Mouse (Mus musculus): ENCODE data around the gene Itgb1bp2. TPM values are rescaled to one million over a fixed set of nuclear protein-coding genes. Genes with fewer than 3 reads are reported as not detected.

The Itgb1bp2 gene
- polyA plus RNA-seq (2014; fragmentation: Nextera tagmentation; extraction: Ambion mirVana): 6.0 and 7.2 TPM in 2 replicates

GRCm38 (mm10) chrX:101448886-101449475, at the start of gene Itgb1bp2:
Gene Itgb1bp2, plus strand, starts transcription at chrX:101449088.
- ATAC-seq (ENCODE audit: insufficient read depth, low FRiP score, low TSS enrichment) (no peak), DNase-seq (ENCODE audit: low spot score) (no peak)
- WGBS: 71% methylated on average over 4 of the region's 4 CpGs
- Histone ChIP-seq H3K4me1 (ENCODE audit: control insufficient read depth, insufficient read depth, low read length) (no peaks in the 10 kb centered on the region), H3K36me3 (ENCODE audit: control insufficient read depth, insufficient read depth, low read length) (peaks cover 4% of the 10 kb centered on the region; the same call in 1 of the 2 replicates), H3K4me2 (ENCODE audit: low read depth) (no peak within 1 kb of the TSS), H3K27me3 (ENCODE audit: control insufficient read depth, insufficient read depth, low read length) (no peaks in the 10 kb centered on the region), H3K27ac (ENCODE audit: low read depth, low read length) (no peak within 1 kb of the TSS), H3K4me3 (ENCODE audit: low read depth, low read length) (no peak within 1 kb of the TSS), H3K9me3 (ENCODE audit: control insufficient read depth, low read length) (no peaks in the 10 kb centered on the region), H3K9ac (ENCODE audit: low read length) (no peak within 1 kb of the TSS)

- 26% methylated on average over 29 of the region's 36 CpGs for WGBS
- peak overlapping the region; percentile 52 for H3K4me2 ChIP-seq (ENCODE audit: low read depth)
- ATAC-seq (ENCODE audit: insufficient read depth, low FRiP score, low TSS enrichment) (no peak; the same call in 1 of the 2 replicates), DNase-seq (ENCODE audit: low spot score) (peak; percentile 39)
- H3K4me1 ChIP-seq (ENCODE audit: control insufficient read depth, insufficient read depth, low read length): no peaks in the 10 kb centered on the region
- peak overlapping the region; percentile 60 for H3K9ac ChIP-seq (ENCODE audit: low read length)
- H3K27ac ChIP-seq (ENCODE audit: low read depth, low read length): no peak overlapping the region
- H3K4me3 ChIP-seq (ENCODE audit: low read depth, low read length): peak overlapping the region; percentile 52
- H3K27me3 ChIP-seq (ENCODE audit: control insufficient read depth, insufficient read depth, low read length): no peaks in the 10 kb centered on the region
- no peaks in the 10 kb centered on the region for H3K36me3 ChIP-seq (ENCODE audit: control insufficient read depth, insufficient read depth, low read length)
- no peaks in the 10 kb centered on the region for H3K9me3 ChIP-seq (ENCODE audit: control insufficient read depth, low read length)
These were observed 29.8 kb upstream of the Itgb1bp2 start for GRCm38 (mm10) chrX:101418946-101419724.

GRCm38 (mm10) chrX:101419725-101420699, 28.9 kb upstream of the Itgb1bp2 start:
- peak overlapping the region; percentile 60 for H3K9ac ChIP-seq (ENCODE audit: low read length)
- H3K4me3 ChIP-seq (ENCODE audit: low read depth, low read length): peak overlapping the region; percentile 52
- no peaks in the 10 kb centered on the region for H3K27me3 ChIP-seq (ENCODE audit: control insufficient read depth, insufficient read depth, low read length)
- no peaks in the 10 kb centered on the region for H3K4me1 ChIP-seq (ENCODE audit: control insufficient read depth, insufficient read depth, low read length)
- peak; percentile 95 for ATAC-seq (ENCODE audit: insufficient read depth, low FRiP score, low TSS enrichment)
- WGBS: 14% methylated on average over 48 of the region's 54 CpGs
- no peaks in the 10 kb centered on the region for H3K36me3 ChIP-seq (ENCODE audit: control insufficient read depth, insufficient read depth, low read length)
- no peaks in the 10 kb centered on the region for H3K9me3 ChIP-seq (ENCODE audit: control insufficient read depth, low read length)
- H3K4me2 ChIP-seq (ENCODE audit: low read depth): peak overlapping the region; percentile 52
- peak; percentile 87 for DNase-seq (ENCODE audit: low spot score)
- H3K27ac ChIP-seq (ENCODE audit: low read depth, low read length): no peak overlapping the region

- H3K4me2 ChIP-seq (ENCODE audit: low read depth): peak within 1 kb of the TSS; percentile 51
- ATAC-seq (ENCODE audit: insufficient read depth, low FRiP score, low TSS enrichment) (no peak), DNase-seq (ENCODE audit: low spot score) (no peak)
These were observed 28.2 kb upstream of the Itgb1bp2 start, which contains the start of gene Zmym3 for GRCm38 (mm10) chrX:101420700-101421095. Gene Zmym3, minus strand, starts transcription at chrX:101420849.

GRCm38 (mm10) chrX:101423462-101423861, 25.4 kb upstream of the Itgb1bp2 start:
- no peaks in the 10 kb centered on the region for H3K4me1 ChIP-seq (ENCODE audit: control insufficient read depth, insufficient read depth, low read length)
- no peak overlapping the region for H3K27ac ChIP-seq (ENCODE audit: low read depth, low read length)
- no peak for ATAC-seq (ENCODE audit: insufficient read depth, low FRiP score, low TSS enrichment)
- no peaks in the 10 kb centered on the region for H3K36me3 ChIP-seq (ENCODE audit: control insufficient read depth, insufficient read depth, low read length)
- no peak overlapping the region for H3K9ac ChIP-seq (ENCODE audit: low read length)
- no peak overlapping the region for H3K4me2 ChIP-seq (ENCODE audit: low read depth)
- H3K9me3 ChIP-seq (ENCODE audit: control insufficient read depth, low read length): no peaks in the 10 kb centered on the region
- no peak overlapping the region for H3K4me3 ChIP-seq (ENCODE audit: low read depth, low read length)
- WGBS: 82% methylated on average over 2 of the region's 2 CpGs
- DNase-seq (ENCODE audit: low spot score): no peak
- no peaks in the 10 kb centered on the region for H3K27me3 ChIP-seq (ENCODE audit: control insufficient read depth, insufficient read depth, low read length)

More at GRCm38 (mm10) chrX:101420700-101421095, 28.2 kb upstream of the Itgb1bp2 start, which contains the start of gene Zmym3:
- no peaks in the 10 kb centered on the region for H3K36me3 ChIP-seq (ENCODE audit: control insufficient read depth, insufficient read depth, low read length)
- no peak within 1 kb of the TSS for H3K27ac ChIP-seq (ENCODE audit: low read depth, low read length)
- peak within 1 kb of the TSS; percentile 52 for H3K4me3 ChIP-seq (ENCODE audit: low read depth, low read length)
- no peaks in the 10 kb centered on the region for H3K27me3 ChIP-seq (ENCODE audit: control insufficient read depth, insufficient read depth, low read length)
- H3K4me1 ChIP-seq (ENCODE audit: control insufficient read depth, insufficient read depth, low read length): no peaks in the 10 kb centered on the region
- no peaks in the 10 kb centered on the region for H3K9me3 ChIP-seq (ENCODE audit: control insufficient read depth, low read length)
- 28% methylated on average over 4 of the region's 4 CpGs for WGBS
- peak within 1 kb of the TSS; percentile 41 for H3K9ac ChIP-seq (ENCODE audit: low read length)

GRCm38 (mm10) chrX:101427774-101428173, 21.1 kb upstream of the Itgb1bp2 start:
- H3K27me3 ChIP-seq (ENCODE audit: control insufficient read depth, insufficient read depth, low read length): no peaks in the 10 kb centered on the region
- no peak overlapping the region for H3K9ac ChIP-seq (ENCODE audit: low read length)
- no peak overlapping the region for H3K4me3 ChIP-seq (ENCODE audit: low read depth, low read length)
- no peak overlapping the region for H3K4me2 ChIP-seq (ENCODE audit: low read depth)
- ATAC-seq (ENCODE audit: insufficient read depth, low FRiP score, low TSS enrichment) (no peak), DNase-seq (ENCODE audit: low spot score) (no peak)
- H3K27ac ChIP-seq (ENCODE audit: low read depth, low read length): no peak overlapping the region
- H3K4me1 ChIP-seq (ENCODE audit: control insufficient read depth, insufficient read depth, low read length): no peaks in the 10 kb centered on the region
- H3K36me3 ChIP-seq (ENCODE audit: control insufficient read depth, insufficient read depth, low read length): no peaks in the 10 kb centered on the region
- no peaks in the 10 kb centered on the region for H3K9me3 ChIP-seq (ENCODE audit: control insufficient read depth, low read length)
- 4% methylated on average over 1 of the region's 1 CpGs for WGBS

GRCm38 (mm10) chrX:101428785-101429141, 20.1 kb upstream of the Itgb1bp2 start:
- ATAC-seq (ENCODE audit: insufficient read depth, low FRiP score, low TSS enrichment) (no peak), DNase-seq (ENCODE audit: low spot score) (peak; percentile 19)
- 29% methylated on average over 7 of the region's 7 CpGs for WGBS
- Histone ChIP-seq H3K4me3 (ENCODE audit: low read depth, low read length) (peak overlapping the region; percentile 70; the same call in 1 of the 2 replicates), H3K36me3 (ENCODE audit: control insufficient read depth, insufficient read depth, low read length) (no peaks in the 10 kb centered on the region), H3K27ac (ENCODE audit: low read depth, low read length) (no peak overlapping the region), H3K4me2 (ENCODE audit: low read depth) (peak overlapping the region; percentile 15; the same call in 1 of the 2 replicates), H3K4me1 (ENCODE audit: control insufficient read depth, insufficient read depth, low read length) (no peaks in the 10 kb centered on the region), H3K9ac (ENCODE audit: low read length) (no peak overlapping the region), H3K9me3 (ENCODE audit: control insufficient read depth, low read length) (no peaks in the 10 kb centered on the region), H3K27me3 (ENCODE audit: control insufficient read depth, insufficient read depth, low read length) (no peaks in the 10 kb centered on the region)
